Mouse (Mus musculus): ENCODE measurements at regions not wholly inside any gene's neighbourhood (a gene's known extent, or its start where the extent isn't known, plus 50 kb on each side); places are given as distances from the start of the nearest gene placed in this dataset.
A peak's percentile ranks its signal among the peaks of the same experiment; 100 is the strongest.

DNA sequence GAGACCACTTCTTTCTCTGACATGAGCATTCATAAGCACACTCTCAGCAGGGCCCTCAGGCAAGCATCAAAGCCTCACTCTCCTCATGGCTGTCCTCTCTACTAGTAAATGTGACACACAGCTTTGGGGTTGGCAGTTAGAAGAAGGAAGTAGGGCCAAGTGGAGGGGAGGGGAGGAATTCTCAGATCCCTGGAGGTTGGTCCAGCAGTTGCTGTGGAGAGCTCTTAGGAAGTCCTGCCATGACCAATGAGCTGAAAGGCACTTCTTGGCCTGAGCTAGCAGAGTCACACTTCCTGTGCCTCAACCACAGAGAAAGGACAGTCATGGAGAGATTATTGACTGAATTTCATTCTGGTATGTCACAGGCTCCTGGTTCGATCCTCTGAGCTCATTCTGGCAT, 398.8 kb downstream of the Tns1 start:
- no peak for DNase-seq

DNA sequence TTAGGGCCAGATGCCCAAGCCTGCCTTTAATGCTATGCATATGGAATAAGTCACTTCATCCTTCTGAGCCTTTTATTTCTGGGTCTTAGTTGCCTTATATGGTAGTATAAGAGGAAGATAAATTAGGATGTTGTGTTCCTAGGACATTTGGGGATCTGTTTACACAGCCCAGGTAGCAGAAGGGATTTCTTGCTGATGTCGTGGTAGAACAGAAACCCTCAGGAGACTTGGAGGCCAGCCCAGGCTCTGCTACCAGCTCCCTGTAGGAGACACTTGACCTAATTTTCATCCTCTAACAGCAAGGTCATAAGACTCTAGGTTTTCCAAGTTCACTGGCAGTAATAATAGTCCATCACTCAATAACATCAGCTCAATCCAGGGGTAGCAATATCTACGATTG, 399.7 kb downstream of the Tns1 start:
- DNase-seq = no peak

DNA sequence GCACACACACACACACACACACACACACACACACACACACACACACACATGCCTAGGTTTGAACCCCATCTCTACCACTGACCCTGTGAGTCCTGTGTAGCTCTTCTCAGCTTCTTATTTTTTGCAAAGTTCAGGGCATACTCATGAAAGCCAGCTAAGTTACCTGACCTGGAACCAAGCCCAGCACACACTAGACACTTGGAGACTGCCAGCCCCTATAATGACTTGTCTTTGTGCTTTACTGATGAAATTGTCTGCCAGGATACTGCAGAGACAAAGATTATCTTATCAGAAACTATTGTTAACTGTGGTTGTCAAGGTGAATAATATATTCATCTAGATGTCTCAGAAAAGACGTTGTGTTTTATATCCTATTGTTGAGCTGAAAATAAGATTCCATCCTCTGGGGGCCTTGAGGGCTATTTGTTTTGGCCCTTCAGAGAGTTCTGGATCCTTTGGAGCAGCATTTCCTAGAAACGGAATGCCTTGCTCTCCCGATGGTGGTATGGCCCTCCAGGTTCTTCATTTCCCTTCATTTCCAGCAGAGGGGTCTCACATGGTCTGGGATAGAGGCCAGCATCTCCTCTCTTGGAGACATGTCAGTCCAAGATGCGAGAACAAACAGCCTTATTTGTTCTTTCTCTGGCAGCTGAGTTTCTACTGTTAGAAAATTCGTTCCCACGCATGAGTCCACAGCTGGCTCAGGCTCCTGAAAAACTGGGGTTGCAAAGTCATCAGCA, 402.6 kb downstream of the Tns1 start:
- no peak for DNase-seq

DNA sequence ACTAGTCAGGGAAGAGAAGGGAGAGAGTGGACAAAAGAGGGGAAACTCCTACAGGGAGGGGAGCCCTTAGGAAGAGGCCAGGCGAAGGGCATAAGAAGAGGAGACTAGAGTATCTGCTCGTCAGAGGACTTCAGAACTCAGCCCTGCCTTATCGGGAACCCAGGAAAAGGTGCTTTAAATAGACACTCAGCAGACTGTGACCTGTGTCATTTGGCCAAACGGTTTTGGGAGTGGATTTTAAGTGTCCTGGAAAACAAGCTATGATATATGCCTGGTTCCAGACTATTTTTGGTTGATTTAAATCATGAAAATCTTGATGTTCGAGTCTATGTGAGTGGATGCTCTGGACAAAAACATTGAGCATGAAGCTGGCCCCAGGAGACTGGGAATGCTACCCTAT, 405.8 kb downstream of the Tns1 start:
- DNase-seq = no peak

DNA sequence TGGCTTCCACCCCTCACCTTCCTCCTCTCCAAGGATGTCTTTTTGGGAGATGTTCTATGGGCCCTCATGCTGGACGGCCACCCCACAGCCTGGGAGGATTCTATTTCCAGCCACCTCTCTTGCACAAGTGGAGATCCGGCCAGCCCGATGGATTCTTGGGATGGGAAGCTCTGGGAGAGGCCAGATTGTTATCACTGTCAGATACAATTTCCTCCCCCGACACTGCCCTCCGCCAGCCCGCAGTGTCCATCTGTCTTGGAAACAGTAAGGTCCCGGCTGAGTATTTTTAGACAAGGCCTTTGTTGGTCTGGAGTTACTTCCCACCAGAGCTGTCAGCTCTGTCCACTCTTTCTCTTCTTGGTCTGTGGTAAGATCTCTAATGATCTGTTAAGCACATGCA, 406.8 kb downstream of the Tns1 start:
- DNase-seq = peak; percentile 74

DNA sequence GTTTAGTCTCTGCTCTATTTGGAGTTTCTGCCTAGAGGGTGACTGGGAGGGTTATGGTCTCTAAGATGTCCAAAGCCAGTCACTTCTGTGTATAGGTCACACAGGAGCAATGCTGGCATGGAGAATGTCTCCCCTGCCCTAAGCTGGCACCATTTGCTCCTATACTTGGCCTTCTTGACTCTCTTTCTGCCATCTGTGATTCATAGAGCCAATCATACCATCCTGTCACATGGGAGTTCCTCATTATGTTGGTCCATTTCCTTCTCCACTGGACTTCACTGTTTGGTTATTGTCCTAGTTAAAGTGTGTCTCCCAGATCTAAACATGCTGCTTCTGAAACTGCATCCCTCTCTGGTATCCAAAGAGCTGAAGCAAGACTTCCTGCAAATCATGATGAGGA, 407.3 kb downstream of the Tns1 start:
- no peak for DNase-seq

DNA sequence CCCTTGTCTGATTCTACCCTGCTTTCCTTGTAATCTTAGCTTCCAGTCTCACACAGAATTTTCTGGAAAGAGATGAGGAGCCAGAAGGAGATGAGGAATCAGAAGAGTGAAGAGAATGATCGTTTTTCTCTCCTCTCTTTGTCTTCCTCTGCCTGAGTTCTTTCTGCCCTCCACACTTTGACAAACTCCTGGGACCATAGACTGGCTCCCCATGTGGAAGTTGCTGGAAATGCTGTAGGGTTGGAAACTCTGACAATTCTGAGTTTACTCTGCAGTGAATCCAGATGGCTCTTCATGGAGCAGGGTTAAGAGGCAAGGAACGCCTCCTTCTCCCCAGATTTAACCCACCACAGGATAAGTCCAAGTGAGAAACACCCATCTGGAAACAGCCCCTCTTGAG, 408.7 kb downstream of the Tns1 start:
- no peak for DNase-seq

DNA sequence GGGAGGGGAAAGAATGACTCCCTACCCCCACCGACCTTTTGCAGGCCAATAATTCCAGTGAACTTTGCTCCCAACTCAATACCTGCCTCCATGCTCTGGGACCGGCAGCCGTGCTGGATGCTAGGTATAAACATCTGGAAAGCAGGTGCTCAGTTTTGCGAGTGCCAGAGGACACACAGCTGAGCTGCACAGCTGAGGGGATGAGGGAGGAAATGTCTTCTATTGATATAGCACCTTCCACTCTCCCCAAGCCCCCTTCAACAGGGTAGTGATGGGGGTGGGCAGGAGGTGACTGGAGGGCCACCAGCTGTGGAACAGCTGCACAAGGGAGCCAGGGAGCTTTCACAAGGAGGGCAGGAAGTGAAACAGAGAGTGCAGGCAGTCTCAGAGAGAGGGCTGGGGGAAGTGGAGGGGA, 421.8 kb downstream of the Tns1 start:
- DNase-seq = no peak

DNA sequence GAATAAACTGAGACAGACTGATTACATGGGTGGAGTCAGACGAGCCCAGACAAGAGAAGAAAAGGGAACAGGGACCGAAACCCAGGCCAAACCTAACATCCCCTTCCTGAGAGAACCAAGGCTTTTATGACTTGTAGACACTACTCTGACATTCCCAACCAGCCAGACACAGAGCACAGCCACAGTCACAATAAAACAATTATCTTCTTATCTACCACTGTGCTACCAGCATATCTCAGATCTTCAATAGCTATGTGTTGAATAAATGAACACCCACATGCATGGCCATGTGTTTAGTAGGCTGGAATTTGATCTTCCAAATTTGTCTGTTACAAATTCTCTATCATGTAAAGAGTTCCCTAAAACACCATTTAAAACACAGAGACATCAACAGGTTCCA, 430.7 kb downstream of the Tns1 start:
- DNase-seq = no peak

DNA sequence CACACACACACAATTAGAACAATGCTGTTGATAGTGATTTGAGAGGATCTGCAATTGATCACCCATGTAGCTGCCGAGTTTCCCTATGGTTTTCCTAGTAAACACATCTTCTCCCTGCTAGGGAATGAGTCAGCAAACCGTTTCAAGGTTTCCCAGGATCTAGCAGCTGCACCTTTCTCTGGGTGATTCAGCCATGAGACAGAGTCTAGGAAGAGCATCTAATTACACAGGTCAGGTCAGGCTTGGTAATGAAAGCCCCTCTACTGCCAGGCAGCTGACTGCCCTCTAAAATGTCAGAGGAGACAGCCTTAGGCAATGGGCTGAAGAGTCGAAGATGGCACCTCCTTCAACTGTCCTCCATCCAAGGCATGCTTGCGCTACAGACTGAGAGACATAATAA, 438.5 kb downstream of the Tns1 start:
- DNase-seq = no peak

DNA sequence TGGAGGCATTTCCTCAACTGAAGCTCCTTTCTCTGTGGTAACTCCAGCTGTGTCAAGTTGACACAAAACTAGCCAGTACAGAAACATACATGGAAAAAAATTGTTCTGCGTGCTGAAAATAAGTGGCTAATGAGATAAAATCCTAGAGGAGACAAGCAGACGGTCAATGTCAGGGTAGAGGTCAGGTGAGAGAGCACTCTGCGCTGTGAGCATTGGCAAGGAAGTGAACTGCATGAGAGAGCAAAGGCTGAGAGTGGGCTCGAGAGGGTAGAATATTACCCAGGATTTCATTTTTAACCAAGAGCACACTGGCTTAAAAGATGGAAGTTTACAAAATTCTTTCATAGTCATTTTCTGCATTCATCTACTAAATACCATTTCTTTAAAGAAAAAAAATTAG, 439.2 kb downstream of the Tns1 start:
- DNase-seq = no peak

DNA sequence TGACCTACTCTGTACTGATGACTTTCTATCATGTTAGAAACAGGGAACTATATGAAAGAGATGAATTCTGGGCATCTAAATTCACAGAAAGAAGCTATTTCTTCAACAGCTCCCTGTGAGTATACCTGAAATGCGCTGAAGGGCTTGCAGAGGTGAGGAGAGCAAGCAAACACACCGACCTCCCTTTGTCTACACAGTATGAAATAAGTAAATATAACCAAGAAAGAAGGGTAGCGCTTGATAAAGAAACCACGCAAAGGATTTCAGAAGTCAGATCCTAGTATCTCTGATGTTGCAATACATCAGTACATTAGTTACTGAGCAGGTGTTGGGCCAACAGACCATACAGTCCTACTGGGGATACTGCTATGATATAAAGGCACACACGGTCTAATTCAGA, 440.1 kb downstream of the Tns1 start:
- no peak for DNase-seq

DNA sequence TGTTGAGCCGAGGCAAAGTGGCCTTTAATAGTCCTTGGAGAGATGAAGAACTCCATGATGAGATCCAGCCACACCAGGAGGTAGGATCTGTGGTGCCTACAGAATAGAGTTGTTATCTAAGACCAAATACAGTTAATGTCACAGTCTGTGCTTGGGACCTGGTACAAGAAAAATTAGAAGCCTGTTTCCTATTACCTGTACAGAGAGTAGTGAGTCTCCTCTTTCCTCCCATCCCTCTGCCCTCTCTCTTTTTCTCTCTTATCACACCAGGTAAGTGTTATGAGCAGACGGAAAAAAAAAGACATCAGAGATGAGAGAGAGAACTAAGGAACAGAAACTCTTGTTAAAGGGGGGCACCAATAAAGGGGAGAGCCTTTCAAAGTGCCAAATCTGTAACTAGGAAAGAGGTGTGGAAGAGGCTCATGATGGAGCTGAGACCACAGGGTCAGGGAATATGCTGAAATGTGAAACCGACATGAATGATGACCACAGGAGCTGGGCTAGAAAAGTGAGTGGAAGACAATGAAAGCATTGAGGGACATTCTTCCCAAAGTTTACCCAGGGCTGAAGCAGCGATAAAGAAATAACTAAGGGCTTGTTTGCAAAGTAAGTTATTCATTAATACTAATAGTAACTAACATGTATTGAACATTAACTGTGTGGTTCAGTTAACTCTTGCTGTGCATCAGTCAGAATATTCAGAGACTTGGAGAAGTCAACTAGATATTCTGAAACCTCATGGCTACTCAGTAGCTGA, 440.9 kb downstream of the Tns1 start:
- DNase-seq = no peak

DNA sequence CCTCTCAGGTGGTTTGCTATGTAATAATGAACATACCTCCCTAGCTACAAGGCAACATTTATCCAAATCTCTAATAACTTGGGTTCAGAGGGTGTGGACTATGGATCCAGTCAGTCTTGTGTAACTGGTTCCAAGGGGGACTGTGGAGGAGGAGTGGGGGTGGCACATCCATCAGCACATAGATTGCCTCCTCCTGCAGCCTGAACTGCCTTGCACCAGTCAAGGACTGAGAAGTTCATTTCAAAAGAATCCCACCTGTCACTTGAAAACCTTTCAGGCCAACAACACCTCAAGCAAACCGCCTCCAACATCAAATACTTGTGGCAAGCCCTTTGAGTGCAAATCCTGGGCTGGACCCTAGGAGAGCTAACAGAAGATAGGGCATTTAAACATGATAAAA, 442.6 kb downstream of the Tns1 start:
- no peak for DNase-seq

DNA sequence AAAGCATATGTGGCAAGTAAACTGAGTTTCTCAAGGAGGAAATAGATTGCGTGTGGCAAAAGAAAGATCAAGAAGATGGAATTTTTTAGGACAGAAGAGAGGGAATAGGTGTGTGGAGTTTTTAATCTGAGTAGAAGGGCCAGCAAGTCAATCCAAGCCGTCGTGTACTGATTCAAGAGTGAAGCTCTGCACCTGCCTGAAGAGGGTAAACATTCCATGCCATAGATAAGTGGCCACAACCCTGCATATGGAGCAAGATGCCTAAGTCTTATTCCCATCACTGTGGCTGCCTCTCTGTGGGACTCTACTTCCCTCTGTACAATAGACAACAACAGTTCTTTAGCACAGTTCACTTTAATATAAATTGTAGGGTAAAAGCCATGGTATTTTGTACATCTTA, 443.4 kb downstream of the Tns1 start:
- no peak for DNase-seq

DNA sequence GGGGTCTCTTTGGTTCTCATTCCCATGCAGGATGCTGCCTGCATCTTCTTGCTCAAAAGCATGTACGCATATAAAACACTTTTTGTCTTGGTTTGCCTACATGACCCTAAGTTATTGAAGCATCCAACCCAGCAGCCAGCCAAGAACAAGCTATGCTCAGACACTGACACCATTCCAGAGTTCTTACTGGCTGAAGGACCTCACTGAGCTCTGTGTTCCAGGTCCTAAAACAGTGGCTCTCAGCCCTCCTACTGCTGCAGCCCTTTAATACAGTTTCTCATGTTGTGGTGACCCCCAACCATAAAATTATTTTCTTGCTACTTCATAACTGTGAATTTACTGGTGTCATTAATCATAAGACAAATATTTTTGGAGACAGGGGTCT, 450.4 kb downstream of the Tns1 start:
- DNase-seq = no peak

DNA sequence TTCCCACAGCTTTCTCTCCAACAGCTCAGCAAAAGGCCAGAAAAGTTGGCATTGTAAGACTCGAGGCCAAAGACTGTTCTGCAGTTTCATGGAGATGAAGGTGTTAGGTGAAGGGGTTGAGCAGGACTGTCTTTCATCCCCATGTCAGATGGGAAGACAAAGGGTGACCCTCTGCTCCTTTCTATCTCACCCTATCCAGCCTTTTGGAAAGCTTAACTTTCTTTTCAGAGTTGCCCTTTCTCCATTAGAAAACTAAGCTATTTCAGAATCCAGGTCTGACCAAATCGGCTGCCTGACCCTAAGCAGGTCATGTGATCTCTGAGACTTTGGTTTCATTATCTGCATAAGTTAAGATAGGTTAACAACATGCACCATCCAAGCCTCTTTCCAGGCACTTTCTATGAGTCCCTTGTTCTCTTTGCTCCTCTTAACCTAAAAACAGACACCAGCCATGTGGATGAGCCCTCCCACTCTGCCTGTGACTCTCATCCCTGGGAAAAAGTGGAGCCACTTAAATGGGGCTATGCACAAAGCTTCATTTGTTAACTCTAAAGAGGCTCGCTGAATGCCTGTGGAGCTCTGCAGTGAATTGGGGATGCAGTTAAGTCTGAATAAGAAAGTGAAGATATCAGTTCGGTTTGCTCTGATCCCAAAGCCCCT, 450.9 kb downstream of the Tns1 start:
- DNase-seq = no peak

DNA sequence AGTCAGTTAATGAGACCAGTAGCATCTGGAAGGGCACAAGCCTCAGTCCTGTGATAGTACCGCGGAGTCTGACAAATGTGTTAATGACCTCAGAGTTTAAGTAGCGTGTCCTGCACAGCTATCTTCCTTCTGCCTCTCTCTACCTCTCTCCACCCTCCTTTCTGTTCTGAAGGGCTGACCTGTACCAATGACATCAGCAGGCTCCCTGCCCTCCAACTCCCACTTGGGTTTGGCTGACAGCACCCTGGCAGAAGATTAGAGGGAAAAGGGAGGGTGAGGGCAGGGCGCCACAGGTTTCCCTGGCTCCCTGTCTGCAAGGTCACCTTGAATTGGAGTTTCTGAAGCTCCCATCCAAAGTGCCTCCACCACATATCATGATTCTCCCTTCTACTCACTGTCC, 452.0 kb downstream of the Tns1 start:
- no peak for DNase-seq

DNA sequence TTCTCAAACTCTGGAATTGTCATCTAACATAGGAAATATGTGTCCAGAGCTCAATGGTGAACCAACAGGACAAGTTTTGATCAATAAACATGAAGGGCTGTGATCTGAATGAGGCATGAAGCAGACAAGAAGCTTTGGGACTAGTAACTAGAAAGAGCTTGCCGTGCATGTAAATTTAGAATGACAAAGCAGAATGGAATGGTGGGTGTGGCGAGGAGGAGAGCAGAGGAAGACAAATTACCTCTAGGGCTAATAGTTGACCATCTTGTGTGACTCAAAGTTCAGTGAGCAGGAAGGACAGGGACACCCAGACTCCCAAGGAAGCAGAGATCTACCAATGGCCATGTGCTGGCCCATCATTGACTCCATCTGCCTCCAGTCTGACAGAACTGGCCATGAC, 455.6 kb downstream of the Tns1 start:
- no peak for DNase-seq

DNA sequence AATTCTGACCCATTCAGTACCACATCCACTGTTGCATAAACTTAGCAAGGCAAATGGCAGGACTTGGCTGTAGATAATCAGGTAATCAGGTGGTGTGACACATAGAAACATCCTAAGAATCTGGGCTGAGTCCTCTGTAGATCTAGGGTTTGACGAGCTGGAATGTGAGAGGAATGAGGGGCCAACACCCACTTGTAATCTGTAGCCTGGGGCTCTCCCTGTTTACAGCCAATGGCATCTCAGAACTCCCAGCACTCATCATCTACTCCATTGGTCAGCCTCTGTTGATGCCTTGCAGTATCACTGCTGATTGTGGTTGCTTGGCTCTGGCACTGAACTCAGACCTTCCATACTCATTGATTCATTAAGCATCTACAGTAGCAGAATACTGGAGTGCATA, 460.7 kb downstream of the Tns1 start:
- no peak for DNase-seq

DNA sequence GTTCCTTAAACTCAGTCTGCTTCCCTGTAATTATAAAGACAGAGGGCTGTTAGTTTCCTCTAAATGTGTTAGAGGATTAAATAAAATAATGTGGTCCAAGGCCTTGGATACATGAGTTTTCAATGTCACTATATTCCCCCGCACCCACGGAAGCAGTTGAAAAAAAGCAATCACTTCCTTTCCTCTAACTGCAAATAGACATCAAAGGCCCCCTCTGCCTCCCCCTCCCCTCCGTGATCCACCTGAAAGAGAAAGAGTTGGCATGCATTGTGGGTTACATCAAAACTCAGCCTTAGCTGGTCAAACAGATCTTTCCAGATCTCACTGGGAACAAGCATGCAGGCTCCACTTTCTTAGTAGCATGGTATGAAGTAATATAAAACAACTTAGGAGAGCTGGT, 479.2 kb downstream of the Tns1 start:
- DNase-seq = peak; percentile 57

DNA sequence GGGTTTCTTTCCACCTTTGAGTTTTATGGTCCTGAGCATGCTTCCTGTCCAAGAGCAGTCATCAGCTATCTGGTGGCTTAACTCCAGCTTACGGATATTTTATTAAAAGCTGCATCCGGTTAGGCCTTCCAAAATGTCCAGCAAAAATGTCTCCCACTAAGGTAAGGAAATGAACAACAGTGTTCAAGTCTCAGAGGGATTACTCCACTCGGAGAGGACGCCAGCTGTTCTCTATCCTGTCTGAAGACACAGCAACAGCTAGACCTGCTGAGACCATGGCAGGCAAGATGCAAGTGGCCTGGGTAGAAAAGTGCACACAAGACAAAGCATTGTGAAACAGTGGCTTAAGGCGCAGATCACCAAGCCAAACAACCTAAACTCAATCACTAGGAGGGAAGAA, 479.9 kb downstream of the Tns1 start:
- DNase-seq = peak; percentile 50

DNA sequence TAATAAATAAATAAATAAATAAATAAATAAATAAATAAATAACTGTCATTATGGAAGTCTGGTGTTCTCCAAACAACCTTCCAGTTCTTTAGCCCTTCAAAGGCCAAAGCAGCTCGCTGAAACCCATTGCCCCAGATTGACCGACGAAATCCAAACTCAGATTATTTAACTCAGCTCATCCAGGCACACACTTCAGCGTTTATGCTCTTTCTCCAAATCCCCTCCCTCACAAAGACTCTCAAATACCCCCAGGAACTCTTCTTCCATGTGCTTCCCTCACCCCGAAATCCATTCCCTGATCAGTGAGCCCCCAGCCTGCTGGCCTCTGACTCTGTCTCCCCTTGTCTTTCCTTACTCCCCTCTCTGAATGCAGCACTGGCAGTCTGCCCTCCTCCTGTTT, 480.8 kb downstream of the Tns1 start:
- DNase-seq = peak; percentile 21

DNA sequence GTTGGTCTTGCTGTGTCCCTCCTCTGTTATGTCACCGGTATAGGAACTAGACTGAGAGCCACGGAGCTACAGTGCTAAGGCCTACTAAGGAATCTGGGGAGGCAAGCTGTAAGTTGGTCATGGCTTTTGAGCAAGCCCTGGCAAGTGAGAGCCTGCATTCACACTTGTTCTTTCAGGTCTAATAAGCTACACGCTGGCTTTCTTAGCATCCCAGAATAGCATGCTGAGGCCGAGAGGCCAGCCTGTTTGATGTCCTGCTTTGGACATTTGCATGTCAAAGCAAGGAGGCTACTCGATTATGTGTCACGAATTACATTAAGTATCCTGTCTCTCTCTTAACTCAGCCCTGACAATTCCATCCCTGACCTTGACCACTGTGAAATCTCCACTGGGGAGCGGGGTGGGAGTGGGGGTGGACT, 481.5 kb downstream of the Tns1 start:
- DNase-seq = no peak
